Mouse (Mus musculus): ENCODE results near the gene Gsg1l2. TPM values are rescaled to one million over a fixed set of nuclear protein-coding genes. Genes with fewer than 3 reads are reported as not detected.

Gsg1l2 gene
- polyA plus RNA-seq, 1 experiment from 2014 or later: not detected

- ATAC-seq: no peak
- WGBS: 88% methylated on average over 11 of the region's 11 CpGs
- no peak overlapping the region for H3K27ac ChIP-seq (ENCODE audit: low read length)
These were observed 32.6 kb downstream of the Gsg1l2 start for GRCm38 (mm10) chr11:67806832-67807597.

GRCm38 (mm10) chr11:67808051-67808450 is 33.6 kb downstream of the Gsg1l2 start:
- ATAC-seq: no peak
- Histone ChIP-seq H3K9ac (replicated peaks; ENCODE audit: low read depth, low read length) (no peak overlapping the region), H3K36me3 (ENCODE audit: control insufficient read depth, insufficient read depth) (no peaks in the 10 kb centered on the region)

More at GRCm38 (mm10) chr11:67806832-67807597, 32.6 kb downstream of the Gsg1l2 start:
- no peak overlapping the region for H3K9ac ChIP-seq (replicated peaks; ENCODE audit: low read depth, low read length)
- no peaks in the 10 kb centered on the region for H3K27me3 ChIP-seq (replicated peaks; ENCODE audit: control insufficient read depth, insufficient read depth, low read length)
- no peaks in the 10 kb centered on the region for H3K4me1 ChIP-seq (replicated peaks; ENCODE audit: control insufficient read depth, insufficient read depth, low read length)
- H3K4me2 ChIP-seq (ENCODE audit: low read length): no peak overlapping the region
- no peak overlapping the region for H3K4me3 ChIP-seq (replicated peaks; ENCODE audit: low read length)
- no peaks in the 10 kb centered on the region for H3K36me3 ChIP-seq (ENCODE audit: control insufficient read depth, insufficient read depth)
- no peaks in the 10 kb centered on the region for H3K9me3 ChIP-seq (ENCODE audit: control insufficient read depth, low read length)

GRCm38 (mm10) chr11:67811535-67811934 is 37.1 kb downstream of the Gsg1l2 start:
- H3K27me3 ChIP-seq (replicated peaks; ENCODE audit: control insufficient read depth, insufficient read depth, low read length): no peaks in the 10 kb centered on the region
- 80% methylated on average over 6 of the region's 6 CpGs for WGBS
- no peak for ATAC-seq

More at GRCm38 (mm10) chr11:67808051-67808450, 33.6 kb downstream of the Gsg1l2 start:
- H3K4me1 ChIP-seq (replicated peaks; ENCODE audit: control insufficient read depth, insufficient read depth, low read length): no peaks in the 10 kb centered on the region
- no peaks in the 10 kb centered on the region for H3K27me3 ChIP-seq (replicated peaks; ENCODE audit: control insufficient read depth, insufficient read depth, low read length)
- 69% methylated on average over 5 of the region's 5 CpGs for WGBS
- no peak overlapping the region for H3K27ac ChIP-seq (ENCODE audit: low read length)
- H3K9me3 ChIP-seq (ENCODE audit: control insufficient read depth, low read length): no peaks in the 10 kb centered on the region
- H3K4me3 ChIP-seq (replicated peaks; ENCODE audit: low read length): no peak overlapping the region
- H3K4me2 ChIP-seq (ENCODE audit: low read length): no peak overlapping the region

GRCm38 (mm10) chr11:67819604-67820003 is 45.2 kb downstream of the Gsg1l2 start:
- no peak overlapping the region for H3K4me3 ChIP-seq (replicated peaks; ENCODE audit: low read length)

More at GRCm38 (mm10) chr11:67811535-67811934, 37.1 kb downstream of the Gsg1l2 start:
- H3K9me3 ChIP-seq (ENCODE audit: control insufficient read depth, low read length): no peaks in the 10 kb centered on the region
- no peak overlapping the region for H3K9ac ChIP-seq (replicated peaks; ENCODE audit: low read depth, low read length)
- H3K4me3 ChIP-seq (replicated peaks; ENCODE audit: low read length): no peak overlapping the region
- no peak overlapping the region for H3K27ac ChIP-seq (ENCODE audit: low read length)
- no peak overlapping the region for H3K4me2 ChIP-seq (ENCODE audit: low read length)
- H3K4me1 ChIP-seq (replicated peaks; ENCODE audit: control insufficient read depth, insufficient read depth, low read length): no peaks in the 10 kb centered on the region
- no peaks in the 10 kb centered on the region for H3K36me3 ChIP-seq (ENCODE audit: control insufficient read depth, insufficient read depth)

GRCm38 (mm10) chr11:67820221-67820620 is 45.8 kb downstream of the Gsg1l2 start:
- Histone ChIP-seq H3K27ac (ENCODE audit: low read length) (no peak overlapping the region), H3K4me2 (ENCODE audit: low read length) (no peak overlapping the region), H3K9me3 (ENCODE audit: control insufficient read depth, low read length) (no peaks in the 10 kb centered on the region), H3K4me1 (replicated peaks; ENCODE audit: control insufficient read depth, insufficient read depth, low read length) (peaks cover 8% of the 10 kb centered on the region; the same call in 1 of the 2 replicates), H3K36me3 (ENCODE audit: control insufficient read depth, insufficient read depth) (no peaks in the 10 kb centered on the region), H3K27me3 (replicated peaks; ENCODE audit: control insufficient read depth, insufficient read depth, low read length) (no peaks in the 10 kb centered on the region), H3K9ac (replicated peaks; ENCODE audit: low read depth, low read length) (no peak overlapping the region), H3K4me3 (replicated peaks; ENCODE audit: low read length) (no peak overlapping the region)
- no peak for ATAC-seq
- WGBS: 21% methylated on average over 4 of the region's 4 CpGs

More at GRCm38 (mm10) chr11:67819604-67820003, 45.2 kb downstream of the Gsg1l2 start:
- no peak overlapping the region for H3K27ac ChIP-seq (ENCODE audit: low read length)
- H3K36me3 ChIP-seq (ENCODE audit: control insufficient read depth, insufficient read depth): no peaks in the 10 kb centered on the region
- H3K9me3 ChIP-seq (ENCODE audit: control insufficient read depth, low read length): no peaks in the 10 kb centered on the region
- peaks cover 8% of the 10 kb centered on the region; the same call in 1 of the 2 replicates for H3K4me1 ChIP-seq (replicated peaks; ENCODE audit: control insufficient read depth, insufficient read depth, low read length)
- no peaks in the 10 kb centered on the region for H3K27me3 ChIP-seq (replicated peaks; ENCODE audit: control insufficient read depth, insufficient read depth, low read length)
- peak overlapping the region; percentile 6; the same call in 1 of the 2 replicates for H3K4me2 ChIP-seq (ENCODE audit: low read length)
- ATAC-seq: peak; percentile 22; the same call in 1 of the 2 replicates
- H3K9ac ChIP-seq (replicated peaks; ENCODE audit: low read depth, low read length): no peak overlapping the region
- WGBS: 12% methylated on average over 5 of the region's 5 CpGs

GRCm38 (mm10) chr11:67821560-67821959 is 47.2 kb downstream of the Gsg1l2 start:
- Histone ChIP-seq H3K9me3 (ENCODE audit: control insufficient read depth, low read length) (no peaks in the 10 kb centered on the region), H3K4me2 (ENCODE audit: low read length) (no peak overlapping the region), H3K36me3 (ENCODE audit: control insufficient read depth, insufficient read depth) (no peaks in the 10 kb centered on the region), H3K27me3 (replicated peaks; ENCODE audit: control insufficient read depth, insufficient read depth, low read length) (no peaks in the 10 kb centered on the region), H3K9ac (replicated peaks; ENCODE audit: low read depth, low read length) (no peak overlapping the region), H3K27ac (ENCODE audit: low read length) (peak overlapping the region; percentile 55), H3K4me3 (replicated peaks; ENCODE audit: low read length) (no peak overlapping the region), H3K4me1 (replicated peaks; ENCODE audit: control insufficient read depth, insufficient read depth, low read length) (peaks cover 8% of the 10 kb centered on the region; the same call in 1 of the 2 replicates)
- 73% methylated on average over 6 of the region's 6 CpGs for WGBS
- ATAC-seq: peak; percentile 85

GRCm38 (mm10) chr11:67828360-67829059 is 54.1 kb downstream of the Gsg1l2 start:
- WGBS: 39% methylated on average over 12 of the region's 12 CpGs
- no peak overlapping the region for H3K4me2 ChIP-seq (ENCODE audit: low read length)
- no peak overlapping the region for H3K27ac ChIP-seq (ENCODE audit: low read length)
- no peaks in the 10 kb centered on the region for H3K9me3 ChIP-seq (ENCODE audit: control insufficient read depth, low read length)
- no peaks in the 10 kb centered on the region for H3K27me3 ChIP-seq (replicated peaks; ENCODE audit: control insufficient read depth, insufficient read depth, low read length)
- no peak overlapping the region for H3K4me3 ChIP-seq (replicated peaks; ENCODE audit: low read length)
- H3K36me3 ChIP-seq (ENCODE audit: control insufficient read depth, insufficient read depth): no peaks in the 10 kb centered on the region
- ATAC-seq: no peak
- no peaks in the 10 kb centered on the region for H3K4me1 ChIP-seq (replicated peaks; ENCODE audit: control insufficient read depth, insufficient read depth, low read length)
- H3K9ac ChIP-seq (replicated peaks; ENCODE audit: low read depth, low read length): no peak overlapping the region

- H3K4me3 ChIP-seq (replicated peaks; ENCODE audit: low read length): no peak overlapping the region
- no peaks in the 10 kb centered on the region for H3K36me3 ChIP-seq (ENCODE audit: control insufficient read depth, insufficient read depth)
- WGBS: 90% methylated on average over 6 of the region's 6 CpGs
- no peak overlapping the region for H3K9ac ChIP-seq (replicated peaks; ENCODE audit: low read depth, low read length)
- no peak for ATAC-seq
- H3K27ac ChIP-seq (ENCODE audit: low read length): no peak overlapping the region
- H3K27me3 ChIP-seq (replicated peaks; ENCODE audit: control insufficient read depth, insufficient read depth, low read length): no peaks in the 10 kb centered on the region
- no peaks in the 10 kb centered on the region for H3K9me3 ChIP-seq (ENCODE audit: control insufficient read depth, low read length)
- H3K4me2 ChIP-seq (ENCODE audit: low read length): no peak overlapping the region
- H3K4me1 ChIP-seq (replicated peaks; ENCODE audit: control insufficient read depth, insufficient read depth, low read length): no peaks in the 10 kb centered on the region
These were observed 55.1 kb downstream of the Gsg1l2 start for GRCm38 (mm10) chr11:67829530-67829929.

- 75% methylated on average over 5 of the region's 5 CpGs for WGBS
- H3K9me3 ChIP-seq (ENCODE audit: control insufficient read depth, low read length): no peaks in the 10 kb centered on the region
- no peak overlapping the region for H3K9ac ChIP-seq (replicated peaks; ENCODE audit: low read depth, low read length)
These were observed 57.4 kb downstream of the Gsg1l2 start for GRCm38 (mm10) chr11:67831820-67832219.

More at GRCm38 (mm10) chr11:67831820-67832219, 57.4 kb downstream of the Gsg1l2 start:
- no peak overlapping the region for H3K4me2 ChIP-seq (ENCODE audit: low read length)
- no peak overlapping the region for H3K27ac ChIP-seq (ENCODE audit: low read length)
- no peak for ATAC-seq
- H3K4me3 ChIP-seq (replicated peaks; ENCODE audit: low read length): no peak overlapping the region
- H3K4me1 ChIP-seq (replicated peaks; ENCODE audit: control insufficient read depth, insufficient read depth, low read length): no peaks in the 10 kb centered on the region
- H3K36me3 ChIP-seq (ENCODE audit: control insufficient read depth, insufficient read depth): no peaks in the 10 kb centered on the region
- no peaks in the 10 kb centered on the region for H3K27me3 ChIP-seq (replicated peaks; ENCODE audit: control insufficient read depth, insufficient read depth, low read length)

All from forebrain, embryonic 16.5 days (tissue).